Mouse (Mus musculus) CH12.LX (cell line): ENCODE data around the gene Dlk1.

ENCODE experiments used
- CTCF ChIP-seq, 2 experiments: IDR thresholded peaks in 1 of 2; conservative IDR thresholded peaks in 1 of 2; 2 replicates each; pipeline ENCODE4 v1.5.1; 2011 to 2012; ENCODE audit warnings: low read depth in 2 of 2, low read length in 2 of 2, improper control_type of control experiment in 1 of 2, inconsistent platforms in 1 of 2, mild to moderate bottlenecking in 1 of 2, moderate library complexity in 1 of 2
- ELF1 ChIP-seq: IDR thresholded peaks from 2 replicates; pipeline ENCODE4 v1.6.1; 2014; ENCODE audit warnings: low read depth, mild to moderate bottlenecking, inconsistent platforms, low read length, improper control_type of control experiment
- EP300 ChIP-seq: IDR thresholded peaks from 2 replicates; pipeline ENCODE4 v1.6.1; 2011; ENCODE audit warnings: low read length, improper control_type of control experiment
- IRF4 ChIP-seq: IDR thresholded peaks from 2 replicates; pipeline ENCODE4 v1.6.1; 2014; ENCODE audit warnings: low read depth, mild to moderate bottlenecking, inconsistent platforms, low read length, improper control_type of control experiment
- JUN ChIP-seq: IDR thresholded peaks from 2 replicates; pipeline ENCODE4 v1.6.1; 2011; ENCODE audit warnings: low read depth, mild to moderate bottlenecking, low read length, improper control_type of control experiment, moderate library complexity; ENCODE audit not compliant: insufficient read depth
- JUND ChIP-seq: conservative IDR thresholded peaks from 2 replicates; pipeline ENCODE4 v1.6.1; 2011; ENCODE audit warnings: low read depth, low read length, improper control_type of control experiment
- KAT2A ChIP-seq: IDR thresholded peaks from 2 replicates; pipeline ENCODE4 v1.6.1; 2012; ENCODE audit warnings: low read length, improper control_type of control experiment, inconsistent platforms; ENCODE audit not compliant: insufficient replicate concordance
- MAX ChIP-seq: IDR thresholded peaks from 2 replicates; pipeline ENCODE4 v1.6.1; 2011; ENCODE audit warnings: low read length, improper control_type of control experiment
- NELFE ChIP-seq: IDR thresholded peaks from 2 replicates; pipeline ENCODE4 v1.6.1; 2011; ENCODE audit warnings: low read depth, low read length, improper control_type of control experiment
- POLR2A ChIP-seq: IDR thresholded peaks from 2 replicates; pipeline ENCODE4 v1.6.1; 2011; ENCODE audit warnings: low read depth, mild to moderate bottlenecking, improper control_type of control experiment, low read length
- POLR2AphosphoS2 ChIP-seq: IDR thresholded peaks from 2 replicates; pipeline ENCODE4 v1.6.1; 2011; ENCODE audit warnings: low read depth, low read length, improper control_type of control experiment
- USF1 ChIP-seq: IDR thresholded peaks from 2 replicates; pipeline ENCODE4 v1.6.1; 2014; ENCODE audit warnings: low read depth, mild to moderate bottlenecking, inconsistent platforms, low read length, improper control_type of control experiment
- ZMIZ1 ChIP-seq: IDR thresholded peaks from 2 replicates; pipeline ENCODE4 v1.6.1; 2012; ENCODE audit warnings: low read depth, mild to moderate bottlenecking, inconsistent platforms, low read length, improper control_type of control experiment

GRCm38 (mm10) chr12:109500992-109501391 lies 48.4 kb downstream of the Dlk1 start:
- TF ChIP-seq POLR2A (no peak), MAX (no peak), IRF4 (no peak), ELF1 (no peak), POLR2AphosphoS2 (no peak), EP300 (no peak), CTCF (conservative IDR thresholded peaks at IDR 0.05 in 1 of 2, IDR thresholded peaks at IDR 0.05 in 1 of 2; ENCODE audit: low read depth in 2 of 2, low read length in 2 of 2) (no peak), KAT2A (no peak), JUN (no peak), NELFE (no peak), ZMIZ1 (no peak), USF1 (no peak), JUND (no peak)
